Mouse (Mus musculus) midbrain, embryonic 14.5 days (tissue): ENCODE measurements around the gene Dhdh. TPM values are rescaled to one million over a fixed set of nuclear protein-coding genes. Genes with fewer than 3 reads are reported as not detected.
"Not testable (repeated sequence)": the region's sequence is repeated elsewhere in the genome, so short reads cannot be mapped to it uniquely, and the experiment has no call there.

Experiments
- ATAC-seq: fragments of 200-750 bp; cut with Nextera tagmentation; 2 replicates; pipeline ENCODE4 v1.8.0; 2017; ENCODE audit warnings: moderate number of reproducible peaks, moderate library complexity; ENCODE audit not compliant: low FRiP score, low TSS enrichment
- DNase-seq: peaks from one replicate; pipeline ENCODE4 v3.0.0-alpha.2; 2015
- H3K27ac ChIP-seq: fragments of 300-500 bp; sonication (generic); replicated peaks from 2 replicates; pipeline ENCODE4 v1.5.1; 2014; ENCODE audit warnings: mild to moderate bottlenecking, low read depth, low read length, moderate library complexity
- H3K27me3 ChIP-seq: fragments of 300-500 bp; sonication (generic); 2 replicates; pipeline ENCODE4 v1.6.1; 2014; ENCODE audit warnings: low read length, control low read depth, mixed read lengths; ENCODE audit not compliant: control insufficient read depth, insufficient read depth
- H3K36me3 ChIP-seq: fragments of 300-500 bp; sonication (generic); 2 replicates; pipeline ENCODE4 v1.6.1; 2014; ENCODE audit warnings: low read length, control low read depth; ENCODE audit not compliant: control insufficient read depth, insufficient read depth
- H3K4me1 ChIP-seq: fragments of 300-500 bp; sonication (generic); 2 replicates; pipeline ENCODE4 v1.6.1; 2014; ENCODE audit warnings: mild to moderate bottlenecking, antibody characterized with exemption, low read length, control low read depth; ENCODE audit not compliant: control insufficient read depth, insufficient read depth
- H3K4me2 ChIP-seq: fragments of 300-500 bp; sonication (generic); 2 replicates; pipeline ENCODE4 v1.6.1; 2014; ENCODE audit warnings: mild to moderate bottlenecking, low read length, moderate library complexity
- H3K4me3 ChIP-seq: fragments of 300-500 bp; sonication (generic); replicated peaks from 2 replicates; pipeline ENCODE4 v1.5.1; 2014; ENCODE audit warnings: low read depth, low read length
- H3K9ac ChIP-seq: fragments of 300-500 bp; sonication (generic); replicated peaks from 2 replicates; pipeline ENCODE4 v1.6.1; 2014; ENCODE audit warnings: mild to moderate bottlenecking, low read length, moderate library complexity
- H3K9me3 ChIP-seq: fragments of 300-500 bp; sonication (generic); 2 replicates; pipeline ENCODE4 v1.6.1; 2016; ENCODE audit warnings: low read length, control low read depth, mixed read lengths; ENCODE audit not compliant: control insufficient read depth
- WGBS: fragments of 180-500 bp; shearing (Covaris S2); extraction: QIAGEN DNeasy Blood & Tissue Kit; methylation state at CpG from one replicate; pipeline ENCODE4 v1.1.7; 2014; 5-methylcytosine and 5-hydroxymethylcytosine counted together
- polyA plus RNA-seq: library from polyadenylated mRNA; unstranded; fragments of >200 nt; fragmentation: Nextera tagmentation; extraction: Ambion mirVana; gene quantifications from 2 replicates; pipeline ENCODE4 v1.2.1, GENCODE M21; 2014

The Dhdh gene
- polyA plus RNA-seq, 1 experiment from 2014 or later: 3.2 TPM

DNA sequence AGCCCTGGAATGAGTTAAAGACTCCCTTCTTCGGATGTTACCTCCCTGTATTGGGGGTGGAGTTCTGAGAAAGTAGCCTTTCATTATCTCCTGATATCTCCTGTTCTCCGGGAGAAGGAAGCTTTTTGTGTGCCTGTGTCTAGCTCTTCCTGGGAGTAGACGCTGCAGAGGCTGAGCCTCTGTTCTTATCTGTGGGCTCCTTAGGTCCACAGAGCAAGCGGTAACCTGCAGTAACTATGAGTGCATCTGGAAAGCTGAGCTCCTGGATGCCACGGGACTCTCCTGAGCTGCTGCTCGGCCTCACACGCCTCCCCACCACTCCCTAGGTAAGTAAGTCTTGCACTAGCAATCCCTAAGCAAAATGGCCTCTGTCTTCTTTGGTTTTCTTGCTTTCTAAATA lies 2.4 kb downstream of the Dhdh start:
- 89% methylated on average over 7 of the region's 7 CpGs for WGBS
- 0 out of 2 replicates have a peak, but pooled peaks cover 9% of the 10 kb centered on the region for H3K4me1 ChIP-seq
- no peak overlapping the region for H3K4me3 ChIP-seq
- no peak for ATAC-seq
- no peak overlapping the region for H3K9ac ChIP-seq
- H3K36me3 ChIP-seq: no peaks in the 10 kb centered on the region
- no peak overlapping the region for H3K27ac ChIP-seq
- no peaks in the 10 kb centered on the region for H3K9me3 ChIP-seq
- no peaks in the 10 kb centered on the region for H3K27me3 ChIP-seq
- H3K4me2 ChIP-seq: no peak overlapping the region
- DNase-seq: no peak

DNA sequence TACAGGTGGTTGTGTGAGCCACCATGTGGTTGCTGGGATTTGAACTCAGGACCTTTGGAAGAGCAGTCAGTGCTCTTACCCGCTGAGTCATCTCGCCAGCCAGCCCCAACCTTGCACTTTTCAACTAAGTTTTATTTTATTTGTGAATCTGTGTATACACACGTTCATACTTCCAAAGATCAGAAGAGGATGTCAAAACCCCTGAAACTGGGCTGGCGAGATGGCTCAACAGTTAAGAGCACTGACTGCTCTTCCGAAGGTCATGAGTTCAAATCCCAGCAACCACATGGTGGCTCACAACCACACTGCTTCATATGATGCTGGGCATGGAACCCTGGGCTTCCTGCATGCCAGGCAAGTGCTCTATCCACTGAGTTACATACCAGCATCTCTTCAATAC lies 3.6 kb downstream of the Dhdh start:
- not testable (repeated sequence) for H3K4me2 ChIP-seq, DNase-seq, H3K4me1 ChIP-seq, H3K36me3 ChIP-seq, H3K9me3 ChIP-seq, ATAC-seq, H3K9ac ChIP-seq, H3K27me3 ChIP-seq, H3K4me3 ChIP-seq, H3K27ac ChIP-seq
- WGBS: 94% methylated on average over 5 of the region's 5 CpGs

GRCm38 (mm10) chr7:45482166-45482565 lies 6.4 kb downstream of the Dhdh start:
- Histone ChIP-seq H3K4me1 (no peaks in the 10 kb centered on the region), H3K9ac (no peak overlapping the region), H3K27me3 (no peaks in the 10 kb centered on the region), H3K4me3 (no peak overlapping the region), H3K27ac (no peak overlapping the region), H3K36me3 (no peaks in the 10 kb centered on the region), H3K9me3 (no peaks in the 10 kb centered on the region), H3K4me2 (no peak overlapping the region)
- ATAC-seq: no peak
- WGBS: 98% methylated on average over 1 of the region's 1 CpGs
- DNase-seq: no peak

GRCm38 (mm10) chr7:45481374-45481927 lies 7.2 kb downstream of the Dhdh start, which contains the start of gene Tulp2:
Tulp2 (plus strand) TSS chr7:45481877.
- Histone ChIP-seq H3K9me3 (no peaks in the 10 kb centered on the region), H3K27ac (no peak within 1 kb of the TSS), H3K4me3 (no peak within 1 kb of the TSS), H3K9ac (no peak within 1 kb of the TSS), H3K36me3 (no peaks in the 10 kb centered on the region), H3K27me3 (no peaks in the 10 kb centered on the region), H3K4me2 (no peak within 1 kb of the TSS), H3K4me1 (no peaks in the 10 kb centered on the region)
- DNase-seq (peak; percentile 85), ATAC-seq (peak; percentile 34; the same call in 1 of the 2 replicates)
- WGBS: 55% methylated on average over 15 of the region's 15 CpGs

DNA sequence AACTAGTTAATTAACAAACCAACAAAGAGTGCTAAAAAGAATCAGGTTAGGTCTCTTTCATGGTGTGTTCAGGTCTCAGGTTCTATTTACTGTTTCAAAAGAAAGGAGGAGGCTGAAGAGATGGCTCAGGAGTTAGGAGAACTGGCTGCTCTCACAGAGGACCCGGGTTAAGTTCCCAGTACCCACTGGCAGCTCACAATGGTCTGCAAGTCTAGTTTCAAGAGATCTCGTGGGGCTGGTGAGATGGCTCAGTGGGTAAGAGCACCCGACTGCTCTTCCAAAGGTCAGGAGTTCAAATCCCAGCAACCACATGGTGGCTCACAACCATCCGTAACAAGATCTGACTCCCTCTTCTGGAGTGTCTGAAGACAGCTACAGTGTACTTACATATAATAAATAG lies 8.3 kb downstream of the Dhdh start:
- not testable (repeated sequence) for H3K9ac ChIP-seq, H3K4me1 ChIP-seq, H3K27me3 ChIP-seq, DNase-seq, H3K27ac ChIP-seq, H3K4me3 ChIP-seq, ATAC-seq, H3K36me3 ChIP-seq, H3K4me2 ChIP-seq, H3K9me3 ChIP-seq
- 79% methylated on average over 3 of the region's 4 CpGs for WGBS

- 93% methylated on average over 7 of the region's 7 CpGs for WGBS
- ATAC-seq (no peak), DNase-seq (no peak)
- no peak overlapping the region for H3K27ac ChIP-seq
- no peaks in the 10 kb centered on the region for H3K36me3 ChIP-seq
- H3K27me3 ChIP-seq: no peaks in the 10 kb centered on the region
- no peak overlapping the region for H3K9ac ChIP-seq
- no peaks in the 10 kb centered on the region for H3K9me3 ChIP-seq
- no peak overlapping the region for H3K4me2 ChIP-seq
- H3K4me1 ChIP-seq: no peaks in the 10 kb centered on the region
- no peak overlapping the region for H3K4me3 ChIP-seq
These were observed 9.8 kb downstream of the Dhdh start for GRCm38 (mm10) chr7:45478774-45479173.

DNA sequence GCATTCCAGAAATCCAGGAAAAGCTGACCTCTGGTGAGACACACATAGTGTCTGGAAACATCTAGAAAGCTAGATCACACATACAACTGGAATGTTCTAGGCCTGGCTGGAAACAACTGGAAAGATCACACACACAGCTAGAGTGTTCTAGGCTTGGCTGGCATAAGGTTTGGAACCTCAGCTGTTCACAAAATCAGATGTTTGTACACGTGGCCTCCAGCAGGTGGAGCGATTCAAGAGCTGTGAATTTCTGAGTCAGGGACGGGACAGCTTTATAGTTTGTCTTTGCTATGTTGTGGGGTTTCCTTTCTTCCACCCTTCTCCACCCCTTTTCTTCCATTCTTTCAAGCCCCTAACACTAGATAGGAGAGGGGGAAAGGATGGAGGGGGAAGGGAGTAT lies 11.6 kb downstream of the Dhdh start:
- peak; percentile 86 for DNase-seq
- Histone ChIP-seq H3K9me3 (no peaks in the 10 kb centered on the region), H3K36me3 (no peaks in the 10 kb centered on the region), H3K4me2 (no peak overlapping the region), H3K4me1 (no peaks in the 10 kb centered on the region), H3K4me3 (no peak overlapping the region), H3K27ac (no peak overlapping the region), H3K9ac (no peak overlapping the region), H3K27me3 (no peaks in the 10 kb centered on the region)
- WGBS: 13% methylated on average over 3 of the region's 3 CpGs
- ATAC-seq: no peak

DNA sequence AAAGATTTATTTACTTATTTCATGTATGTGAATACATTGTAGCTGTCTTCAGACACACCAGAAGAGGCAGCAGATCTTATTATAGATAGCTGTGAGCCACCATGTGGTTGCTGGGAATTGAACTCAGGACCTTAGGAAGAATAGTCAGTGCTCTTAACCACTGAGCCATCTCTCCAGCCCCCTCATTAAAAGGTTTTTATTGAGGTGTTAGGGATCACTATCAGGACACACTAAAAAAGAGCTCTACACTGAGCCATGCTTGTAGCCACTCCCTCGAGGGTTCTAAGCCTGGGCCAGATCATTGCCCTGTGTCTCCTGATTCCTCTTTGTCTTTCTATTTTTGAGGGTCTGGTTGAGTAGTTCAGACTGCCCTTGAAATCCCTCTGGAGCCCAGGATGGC lies 12.2 kb downstream of the Dhdh start:
- Histone ChIP-seq H3K9me3 (no peaks in the 10 kb centered on the region), H3K4me1 (no peaks in the 10 kb centered on the region), H3K9ac (no peak overlapping the region), H3K4me3 (no peak overlapping the region), H3K4me2 (no peak overlapping the region), H3K27me3 (no peaks in the 10 kb centered on the region), H3K36me3 (no peaks in the 10 kb centered on the region), H3K27ac (no peak overlapping the region)
- no peak for ATAC-seq
- WGBS: 47% methylated on average over 1 of the region's 1 CpGs
- DNase-seq: no peak

DNA sequence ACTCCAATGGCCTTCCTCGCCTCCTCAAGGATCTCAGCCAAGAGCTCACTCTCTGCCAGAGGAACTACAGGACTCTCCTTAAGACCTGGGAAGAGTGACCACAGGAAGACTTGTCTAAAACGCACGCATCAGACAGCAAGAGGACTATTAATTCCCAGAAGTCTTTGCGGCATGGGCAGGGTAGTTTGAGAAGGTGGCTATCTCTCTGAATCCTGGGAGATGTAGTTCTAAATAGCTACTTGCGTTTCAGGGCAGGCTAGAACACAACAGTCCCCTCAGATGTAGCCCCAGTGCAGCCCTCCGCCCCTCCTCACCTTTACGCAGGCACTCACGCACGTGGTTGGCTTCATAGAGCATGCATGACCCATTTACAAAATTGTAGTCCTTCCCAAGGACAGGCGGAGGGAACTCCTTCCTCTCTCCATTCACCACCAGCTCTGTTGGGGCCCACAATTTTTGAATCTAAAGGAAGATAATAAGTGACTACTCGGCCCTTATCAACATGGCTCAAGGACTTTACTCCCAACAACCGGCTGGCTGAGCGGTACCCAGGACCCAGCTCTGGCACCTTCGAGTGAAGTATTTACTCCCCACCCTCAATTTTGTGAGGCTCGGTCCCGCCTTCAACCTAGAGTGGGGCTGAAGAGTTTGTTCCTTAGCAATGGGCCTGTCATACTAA lies 13.2 kb downstream of the Dhdh start:
- WGBS: 78% methylated on average over 16 of the region's 16 CpGs
- ATAC-seq (no peak), DNase-seq (peak; percentile 36)
- Histone ChIP-seq H3K4me1 (no peaks in the 10 kb centered on the region), H3K9ac (no peak overlapping the region), H3K27me3 (no peaks in the 10 kb centered on the region), H3K4me2 (0 out of 2 replicates have a peak overlapping the region, but pooled peaks have one; percentile 4), H3K27ac (no peak overlapping the region), H3K36me3 (no peaks in the 10 kb centered on the region), H3K9me3 (no peaks in the 10 kb centered on the region), H3K4me3 (no peak overlapping the region)
